Mouse (Mus musculus) central nervous system, embryonic 18 days (tissue): Measurements from ENCODE around the gene Kcnk12. TPM values are rescaled to one million over a fixed set of nuclear protein-coding genes. Genes with fewer than 3 reads are reported as not detected.

Experiments used
- polyA plus RNA-seq: library from polyadenylated mRNA; depleted of rRNA; stranded (reverse); fragments of >200 nt; gene quantifications from 2 replicates; pipeline ENCODE4 v1.2.3, GENCODE M21; 2012; rRNA removed

Gene Kcnk12
- 2.7 and 3.3 TPM in 2 replicates for polyA plus RNA-seq

DNA sequence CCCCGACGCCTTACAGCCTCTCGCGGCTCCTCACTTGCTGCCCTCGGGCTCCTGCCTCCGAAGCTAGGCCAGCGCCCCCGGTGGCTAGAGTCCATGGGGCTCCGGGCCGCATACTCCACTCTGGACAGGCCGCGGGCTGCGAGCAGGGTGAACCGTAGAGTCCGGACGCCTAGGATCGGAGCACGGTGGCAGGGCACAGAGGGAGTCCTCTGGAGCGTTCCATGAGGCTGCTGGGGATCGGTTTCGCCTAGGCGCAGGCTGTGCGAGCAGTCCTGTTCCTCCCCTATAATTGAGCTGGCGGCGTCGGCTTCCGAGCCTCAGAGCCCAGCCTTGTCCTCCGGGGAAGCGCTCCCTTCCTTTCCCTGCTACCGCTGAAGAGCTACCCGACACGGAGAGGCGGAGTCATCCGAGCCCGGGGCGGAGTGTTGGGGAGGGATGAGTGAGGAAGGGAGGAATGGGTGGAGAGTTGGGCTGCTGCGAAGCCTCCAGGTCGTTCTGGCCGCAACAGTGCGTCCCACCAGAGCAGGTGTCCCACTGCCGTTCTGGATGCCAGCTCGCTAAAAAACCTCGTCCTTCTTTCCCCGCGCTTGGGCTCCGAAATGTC, at the start of gene Kcnk12:
Gene Kcnk12, minus strand, starts transcription at position 307 of the 604 bp plus-strand sequence.

Other genes with a start within 250 kb of the Kcnk12 start
- gene Epcam, start 162.0 kb downstream of the Kcnk12 start, polyA plus RNA-seq = 1.3 and 6.2 TPM in 2 replicates
- gene Msh2, start 125.7 kb downstream of the Kcnk12 start, polyA plus RNA-seq = 32.8 and 35.4 TPM in 2 replicates
- gene Rpl36-ps4, start 123.0 kb upstream of the Kcnk12 start, polyA plus RNA-seq = not detected in 2 replicates
- 12.8 and 14.0 TPM in 2 replicates for gene Msh6, start 177.1 kb upstream of the Kcnk12 start, polyA plus RNA-seq